Mouse (Mus musculus) MEL (cell line): ENCODE measurements around the gene Slc12a6. TPM values are rescaled to one million over a fixed set of nuclear protein-coding genes. Genes with fewer than 3 reads are reported as not detected.
A peak's percentile ranks its signal among the peaks of the same experiment; 100 is the strongest.

Experiments used
- DNase-seq: peaks from one replicate; pipeline ENCODE4 v3.0.0; 2011; ENCODE audit warnings: low read depth, low spot score
- H3K27ac ChIP-seq: 2 replicates; pipeline ENCODE4 v1.5.1; 2012; ENCODE audit warnings: low read depth, mild to moderate bottlenecking, control low read depth, low read length, moderate library complexity; ENCODE audit not compliant: control insufficient read depth
- H3K27me3 ChIP-seq, 2 experiments: fragments of 150-350 bp in 1 of 2; sonication (generic) in 1 of 2; 2 replicates each; pipeline ENCODE4 v1.6.1; 2012; ENCODE audit warnings: low read length in 2 of 2, mild to moderate bottlenecking in 2 of 2, improper control_type of control experiment in 1 of 2, moderate library complexity in 1 of 2; ENCODE audit not compliant: insufficient read depth in 2 of 2, control insufficient read depth in 1 of 2
- H3K36me3 ChIP-seq, 2 experiments: 2 replicates each; pipeline ENCODE4 v1.6.1; 2012 to 2014; ENCODE audit warnings: low read length in 2 of 2, improper control_type of control experiment in 1 of 2, inconsistent platforms in 1 of 2, mild to moderate bottlenecking in 1 of 2; ENCODE audit not compliant: insufficient read depth in 2 of 2, control insufficient read depth in 1 of 2
- H3K4me1 ChIP-seq, 2 experiments: fragments of 150-350 bp in 1 of 2; sonication (generic) in 1 of 2; 2 replicates each; pipeline ENCODE4 v1.6.1; 2012; ENCODE audit warnings: low read length in 2 of 2, improper control_type of control experiment in 1 of 2, mild to moderate bottlenecking in 1 of 2; ENCODE audit not compliant: insufficient read depth in 2 of 2, control insufficient read depth in 1 of 2
- H3K4me3 ChIP-seq, 2 experiments: fragments of 150-350 bp in 1 of 2; sonication (generic) in 1 of 2; 2 replicates each; pipeline ENCODE4 v1.5.1; 2012; ENCODE audit warnings: low read depth in 2 of 2, low read length in 2 of 2, mild to moderate bottlenecking in 2 of 2, moderate library complexity in 2 of 2, control low read depth in 1 of 2, improper control_type of control experiment in 1 of 2; ENCODE audit not compliant: control insufficient read depth in 1 of 2, insufficient read depth in 1 of 2
- H3K79me2 ChIP-seq: 2 replicates; pipeline ENCODE4 v1.6.1; 2012; ENCODE audit warnings: mild to moderate bottlenecking, low read length, moderate library complexity; ENCODE audit not compliant: control insufficient read depth, poor library complexity, insufficient read depth
- H3K9ac ChIP-seq: 2 replicates; pipeline ENCODE4 v1.6.1; 2012; ENCODE audit warnings: low read depth, mild to moderate bottlenecking, control low read depth, low read length, moderate library complexity; ENCODE audit not compliant: control insufficient read depth, poor library complexity, severe bottlenecking
- H3K9me3 ChIP-seq: fragments of 150-350 bp; sonication (generic); replicated peaks from 2 replicates; pipeline ENCODE4 v1.6.1; 2012; ENCODE audit warnings: mild to moderate bottlenecking, low read length, improper control_type of control experiment, moderate library complexity; ENCODE audit not compliant: insufficient read depth
- BHLHE40 ChIP-seq: IDR thresholded peaks from 2 replicates; pipeline ENCODE4 v1.6.1; 2012; ENCODE audit warnings: low read depth, mild to moderate bottlenecking, inconsistent platforms, low read length, improper control_type of control experiment, borderline replicate concordance
- CHD2 ChIP-seq: IDR thresholded peaks from 2 replicates; pipeline ENCODE4 v1.6.1; 2011; ENCODE audit warnings: low read length, improper control_type of control experiment
- CTCF ChIP-seq, 3 experiments: IDR thresholded peaks in 2 of 3; conservative IDR thresholded peaks in 1 of 3; 2 replicates each; pipeline ENCODE4 v1.5.1; 2011 to 2012; ENCODE audit warnings: low read length in 3 of 3, low read depth in 2 of 3, mild to moderate bottlenecking in 2 of 3, improper control_type of control experiment in 1 of 3, inconsistent platforms in 1 of 3, mixed read lengths in 1 of 3, moderate library complexity in 1 of 3; ENCODE audit not compliant: control insufficient read depth in 1 of 3, insufficient read depth in 1 of 3, poor library complexity in 1 of 3, severe bottlenecking in 1 of 3
- ELF1 ChIP-seq: IDR thresholded peaks from 2 replicates; pipeline ENCODE4 v1.6.1; 2014; ENCODE audit warnings: low read depth, mild to moderate bottlenecking, inconsistent platforms, low read length, improper control_type of control experiment, moderate library complexity
- EP300 ChIP-seq, 2 experiments: IDR thresholded peaks; 2 replicates each; pipeline ENCODE4 v1.6.1; 2011; ENCODE audit warnings: improper control_type of control experiment in 2 of 2, low read length in 2 of 2, low read depth in 1 of 2, mild to moderate bottlenecking in 1 of 2
- ETS1 ChIP-seq: IDR thresholded peaks from 2 replicates; pipeline ENCODE4 v1.6.1; 2012; ENCODE audit warnings: low read depth, mild to moderate bottlenecking, inconsistent platforms, low read length, improper control_type of control experiment, moderate library complexity
- GABPA ChIP-seq: IDR thresholded peaks from 2 replicates; pipeline ENCODE4 v1.6.1; 2012; ENCODE audit warnings: low read depth, mild to moderate bottlenecking, inconsistent platforms, low read length, improper control_type of control experiment, moderate library complexity
- GATA1 ChIP-seq: IDR thresholded peaks from 2 replicates; pipeline ENCODE4 v1.6.1; 2011; ENCODE audit warnings: low read depth, low read length, improper control_type of control experiment
- HCFC1 ChIP-seq: IDR thresholded peaks from 2 replicates; pipeline ENCODE4 v1.6.1; 2012; ENCODE audit warnings: low read depth, mild to moderate bottlenecking, inconsistent platforms, low read length, improper control_type of control experiment, moderate library complexity
- JUND ChIP-seq: IDR thresholded peaks from 2 replicates; pipeline ENCODE4 v1.6.1; 2011; ENCODE audit warnings: low read depth, mild to moderate bottlenecking, improper control_type of control experiment, low read length
- KAT2A ChIP-seq: conservative IDR thresholded peaks from 2 replicates; pipeline ENCODE4 v1.6.1; 2012; ENCODE audit warnings: low read depth, low read length, improper control_type of control experiment, inconsistent platforms
- MAFK ChIP-seq: IDR thresholded peaks from 2 replicates; pipeline ENCODE4 v1.6.1; 2011; ENCODE audit warnings: low read depth, mild to moderate bottlenecking, low read length, improper control_type of control experiment, borderline replicate concordance
- MAX ChIP-seq: IDR thresholded peaks from 2 replicates; pipeline ENCODE4 v1.6.1; 2011; ENCODE audit warnings: low read length, improper control_type of control experiment
- MAZ ChIP-seq: IDR thresholded peaks from 2 replicates; pipeline ENCODE4 v1.6.1; 2012; ENCODE audit warnings: low read depth, mild to moderate bottlenecking, inconsistent platforms, low read length, improper control_type of control experiment
- MXI1 ChIP-seq: IDR thresholded peaks from 2 replicates; pipeline ENCODE4 v1.6.1; 2011; ENCODE audit warnings: mild to moderate bottlenecking, low read depth, low read length, improper control_type of control experiment
- MYB ChIP-seq: IDR thresholded peaks from 2 replicates; pipeline ENCODE4 v1.6.1; 2011; ENCODE audit warnings: mild to moderate bottlenecking, low read depth, low read length, improper control_type of control experiment
- MYC ChIP-seq: IDR thresholded peaks from 2 replicates; pipeline ENCODE4 v1.6.1; 2011; ENCODE audit warnings: low read depth, mild to moderate bottlenecking, low read length, improper control_type of control experiment, moderate library complexity
- NELFE ChIP-seq: IDR thresholded peaks from 2 replicates; pipeline ENCODE4 v1.6.1; 2011; ENCODE audit warnings: low read depth, low read length, improper control_type of control experiment
- NRF1 ChIP-seq: IDR thresholded peaks from 2 replicates; pipeline ENCODE4 v1.6.1; 2014; ENCODE audit warnings: low read depth, mild to moderate bottlenecking, inconsistent platforms, low read length, improper control_type of control experiment, moderate library complexity; ENCODE audit not compliant: poor library complexity, insufficient read depth, severe bottlenecking
- POLR2A ChIP-seq, 2 experiments: IDR thresholded peaks; 2 replicates each; pipeline ENCODE4 v1.6.1; 2011 to 2012; ENCODE audit warnings: low read length in 2 of 2, mild to moderate bottlenecking in 2 of 2, control low read depth in 1 of 2, improper control_type of control experiment in 1 of 2, low read depth in 1 of 2, moderate library complexity in 1 of 2; ENCODE audit not compliant: control insufficient read depth in 1 of 2, insufficient read depth in 1 of 2, poor library complexity in 1 of 2
- POLR2AphosphoS2 ChIP-seq: IDR thresholded peaks from 2 replicates; pipeline ENCODE4 v1.6.1; 2011; ENCODE audit warnings: low read length, improper control_type of control experiment
- POLR2AphosphoS5 ChIP-seq: IDR thresholded peaks from 2 replicates; pipeline ENCODE4 v1.6.1; 2012; ENCODE audit warnings: low read depth, borderline replicate concordance, mild to moderate bottlenecking, inconsistent platforms, low read length, moderate library complexity, mixed read lengths
- RAD21 ChIP-seq: IDR thresholded peaks from 2 replicates; pipeline ENCODE4 v1.6.1; 2011; ENCODE audit warnings: mild to moderate bottlenecking, low read depth, low read length, improper control_type of control experiment
- RCOR1 ChIP-seq: IDR thresholded peaks from 2 replicates; pipeline ENCODE4 v1.6.1; 2012; ENCODE audit warnings: low read depth, mild to moderate bottlenecking, inconsistent platforms, low read length, improper control_type of control experiment
- SIN3A ChIP-seq: IDR thresholded peaks from 2 replicates; pipeline ENCODE4 v1.6.1; 2012; ENCODE audit warnings: low read length, improper control_type of control experiment, inconsistent platforms
- SMC3 ChIP-seq: IDR thresholded peaks from 2 replicates; pipeline ENCODE4 v1.6.1; 2011; ENCODE audit warnings: low read depth, low read length, improper control_type of control experiment
- TAL1 ChIP-seq: IDR thresholded peaks from 2 replicates; pipeline ENCODE4 v1.6.1; 2012; ENCODE audit warnings: mild to moderate bottlenecking, inconsistent platforms, low read length, moderate library complexity, mixed read lengths
- TBP ChIP-seq: IDR thresholded peaks from 2 replicates; pipeline ENCODE4 v1.8.0; 2011; ENCODE audit warnings: low read depth, low read length, improper control_type of control experiment
- TCF12 ChIP-seq: IDR thresholded peaks from 2 replicates; pipeline ENCODE4 v1.6.1; 2014; ENCODE audit warnings: low read depth, mild to moderate bottlenecking, inconsistent platforms, low read length, improper control_type of control experiment, moderate library complexity
- UBTF ChIP-seq: IDR thresholded peaks from 2 replicates; pipeline ENCODE4 v1.6.1; 2012; ENCODE audit warnings: low read depth, mild to moderate bottlenecking, inconsistent platforms, low read length, improper control_type of control experiment, moderate library complexity, borderline replicate concordance; ENCODE audit not compliant: insufficient read depth
- USF1 ChIP-seq: IDR thresholded peaks from 2 replicates; pipeline ENCODE4 v1.6.1; 2014; ENCODE audit warnings: low read depth, mild to moderate bottlenecking, inconsistent platforms, low read length, improper control_type of control experiment, moderate library complexity
- USF2 ChIP-seq, 2 experiments: IDR thresholded peaks; 2 replicates each; pipeline ENCODE4 v1.6.1; 2011 to 2012; ENCODE audit warnings: improper control_type of control experiment in 2 of 2, low read length in 2 of 2, borderline replicate concordance in 1 of 2, inconsistent platforms in 1 of 2, low read depth in 1 of 2, mild to moderate bottlenecking in 1 of 2; ENCODE audit not compliant: insufficient read depth in 1 of 2
- ZC3H11A ChIP-seq: IDR thresholded peaks from 2 replicates; pipeline ENCODE4 v1.6.1; 2012; ENCODE audit warnings: low read depth, mild to moderate bottlenecking, inconsistent platforms, low read length, improper control_type of control experiment
- ZKSCAN1 ChIP-seq: IDR thresholded peaks from 2 replicates; pipeline ENCODE4 v1.6.1; 2012; ENCODE audit warnings: low read depth, mild to moderate bottlenecking, inconsistent platforms, low read length, improper control_type of control experiment, moderate library complexity
- ZMIZ1 ChIP-seq: IDR thresholded peaks from 2 replicates; pipeline ENCODE4 v1.6.1; 2012; ENCODE audit warnings: low read depth, mild to moderate bottlenecking, inconsistent platforms, low read length, improper control_type of control experiment, moderate library complexity
- ZNF384 ChIP-seq: IDR thresholded peaks from 2 replicates; pipeline ENCODE4 v1.6.1; 2012; ENCODE audit warnings: low read depth, mild to moderate bottlenecking, inconsistent platforms, low read length, improper control_type of control experiment
- polyA plus RNA-seq, 2 experiments: library from polyadenylated mRNA; stranded (reverse) in 1 of 2; unstranded in 1 of 2; fragments of >175 nt in 1 of 2; fragments of >200 nt in 1 of 2; gene quantifications; 2 replicates each; pipeline versions ENCODE4 v1.2.1 to v1.2.4; 2012; ENCODE audit warnings: low replicate concordance in 2 of 2, low read depth in 1 of 2; ENCODE audit not compliant: insufficient read length in 2 of 2, insufficient read depth in 1 of 2, missing spikeins in 1 of 2
- total RNA-seq: library from RNA; depleted of rRNA; stranded (reverse); fragments of 300-350 nt; gene quantifications from 2 replicates; pipeline ENCODE4 v1.2.3, GENCODE M21; 2012

Slc12a6 gene
- total and polyA plus RNA-seq, 3 experiments: 20.4 to 21.2 TPM; not detected in 1

GRCm38 (mm10) chr2:112332051-112332898 lies 66.7 kb downstream of the Slc12a6 start:
- Histone ChIP-seq H3K27ac (peak overlapping the region; percentile 16; the same call in 1 of the 2 replicates), H3K27me3 (no peaks in the 10 kb centered on the region), H3K79me2 (no peaks in the 10 kb centered on the region), H3K9me3 (no peaks in the 10 kb centered on the region), H3K9ac (no peak overlapping the region), H3K4me1 (peaks cover 6 to 16% of the 10 kb centered on the region in 2 experiments), H3K4me3 (no peak overlapping the region), H3K36me3 (peaks cover 10 to 15% of the 10 kb centered on the region in 2 experiments)
- peak; percentile 47 for DNase-seq
- TF ChIP-seq RAD21 (no peak), POLR2A (IDR thresholded peaks at IDR 0.05; ENCODE audit: control insufficient read depth in 1 of 2, insufficient read depth in 1 of 2, low read depth in 1 of 2, low read length in 2 of 2, poor library complexity in 1 of 2) (no peak), KAT2A (no peak), POLR2AphosphoS2 (no peak), TCF12 (peak; percentile 79), SIN3A (peak; percentile 95), USF2 (IDR thresholded peaks at IDR 0.05; ENCODE audit: borderline replicate concordance in 1 of 2, insufficient read depth in 1 of 2, low read depth in 1 of 2, low read length in 2 of 2) (no peak), ZKSCAN1 (no peak), GABPA (no peak), RCOR1 (peak; percentile 57), MYB (no peak), EP300 (IDR thresholded peaks at IDR 0.05; ENCODE audit: low read depth in 1 of 2, low read length in 2 of 2) (peak; percentile 70 to 77), CTCF (IDR thresholded peaks at IDR 0.05 in 2 of 3, conservative IDR thresholded peaks at IDR 0.05 in 1 of 3; ENCODE audit: control insufficient read depth in 1 of 3, insufficient read depth in 1 of 3, low read depth in 2 of 3, low read length in 3 of 3, poor library complexity in 1 of 3, severe bottlenecking in 1 of 3) (no peak), MAFK (no peak), ETS1 (peak; percentile 96), CHD2 (no peak), POLR2AphosphoS5 (no peak), BHLHE40 (0 out of 2 replicates have a peak, but pooled peaks have one; percentile 41), MAZ (no peak; the same call in none of the 2 replicates), NRF1 (no peak), ZC3H11A (no peak), NELFE (no peak), TBP (0 out of 2 replicates have a peak, but pooled peaks have one; percentile 14), ZMIZ1 (no peak), GATA1 (peak; percentile 91), MYC (0 out of 2 replicates have a peak, but pooled peaks have one; percentile 24), MAX (peak; percentile 43; the same call in 1 of the 2 replicates), UBTF (no peak), JUND (no peak), SMC3 (peak; percentile 9; the same call in 1 of the 2 replicates), ZNF384 (peak; percentile 94), MXI1 (peak; percentile 68), HCFC1 (no peak), ELF1 (no peak), USF1 (no peak), TAL1 (no peak)
